Mouse (Mus musculus) limb, embryonic 14.5 days (tissue): ENCODE results near the gene Armc12. TPM values are rescaled to one million over a fixed set of nuclear protein-coding genes. Genes with fewer than 3 reads are reported as not detected.

Experiments
- ATAC-seq: fragments of 200-750 bp; cut with Nextera tagmentation; 2 replicates; pipeline ENCODE4 v1.8.0; 2017; ENCODE audit warnings: low read depth, moderate number of reproducible peaks, moderate TSS enrichment; ENCODE audit not compliant: low FRiP score
- DNase-seq: peaks from one replicate; pipeline ENCODE4 v3.0.0-alpha.2; 2015; ENCODE audit warnings: low spot score
- H3K27ac ChIP-seq: fragments of 300-500 bp; sonication (generic); replicated peaks from 2 replicates; pipeline ENCODE4 v1.5.1; 2014; ENCODE audit warnings: low read depth, mild to moderate bottlenecking, low read length, moderate library complexity, mixed read lengths
- H3K27me3 ChIP-seq: fragments of 300-500 bp; sonication (generic); 2 replicates; pipeline ENCODE4 v1.6.1; 2014; ENCODE audit warnings: low read length, mixed read lengths; ENCODE audit not compliant: control insufficient read depth, insufficient read depth
- H3K36me3 ChIP-seq: fragments of 300-500 bp; sonication (generic); 2 replicates; pipeline ENCODE4 v1.6.1; 2014; ENCODE audit warnings: mild to moderate bottlenecking, low read length, moderate library complexity, mixed read lengths; ENCODE audit not compliant: control insufficient read depth, insufficient read depth
- H3K4me1 ChIP-seq: fragments of 300-500 bp; sonication (generic); 2 replicates; pipeline ENCODE4 v1.6.1; 2014; ENCODE audit warnings: antibody characterized with exemption, low read length, mixed read lengths; ENCODE audit not compliant: control insufficient read depth, insufficient read depth
- H3K4me2 ChIP-seq: fragments of 300-500 bp; sonication (generic); replicated peaks from 2 replicates; pipeline ENCODE4 v1.6.1; 2014; ENCODE audit warnings: low read depth, mild to moderate bottlenecking, low read length, moderate library complexity; ENCODE audit not compliant: severe bottlenecking
- H3K4me3 ChIP-seq: fragments of 300-500 bp; sonication (generic); replicated peaks from 2 replicates; pipeline ENCODE4 v1.5.1; 2014; ENCODE audit warnings: low read length
- H3K9ac ChIP-seq: fragments of 300-500 bp; sonication (generic); 2 replicates; pipeline ENCODE4 v1.6.1; 2014; ENCODE audit warnings: mild to moderate bottlenecking, low read depth, low read length, moderate library complexity; ENCODE audit not compliant: severe bottlenecking
- H3K9me3 ChIP-seq: fragments of 300-500 bp; sonication (generic); 2 replicates; pipeline ENCODE4 v1.6.1; 2016; ENCODE audit warnings: low read length; ENCODE audit not compliant: control insufficient read depth
- POLR2A ChIP-seq: fragments of 200-500 bp; IDR thresholded peaks from 2 replicates; pipeline ENCODE4 v1.8.0; 2012; ENCODE audit warnings: inconsistent platforms, mild to moderate bottlenecking, moderate library complexity, borderline replicate concordance; ENCODE audit not compliant: insufficient read depth, insufficient read length; ENCODE audit errors: extremely low read depth
- WGBS: fragments of 180-500 bp; shearing (Covaris S2); extraction: QIAGEN DNeasy Blood & Tissue Kit; methylation state at CpG from one replicate; pipeline ENCODE4 v1.1.7; 2014; 5-methylcytosine and 5-hydroxymethylcytosine counted together
- polyA plus RNA-seq, 2 experiments: library from polyadenylated mRNA; depleted of rRNA in 1 of 2; stranded (reverse) in 1 of 2; unstranded in 1 of 2; fragments of >200 nt; fragmentation: Nextera tagmentation in 1 of 2; extraction: Ambion mirVana in 1 of 2; gene quantifications; 2 replicates each; pipeline versions ENCODE4 v1.2.1 to v1.2.3; 2012 to 2014

Armc12 gene
- polyA plus RNA-seq, 2 experiments, result 0.04 TPM; not detected in 1

DNA sequence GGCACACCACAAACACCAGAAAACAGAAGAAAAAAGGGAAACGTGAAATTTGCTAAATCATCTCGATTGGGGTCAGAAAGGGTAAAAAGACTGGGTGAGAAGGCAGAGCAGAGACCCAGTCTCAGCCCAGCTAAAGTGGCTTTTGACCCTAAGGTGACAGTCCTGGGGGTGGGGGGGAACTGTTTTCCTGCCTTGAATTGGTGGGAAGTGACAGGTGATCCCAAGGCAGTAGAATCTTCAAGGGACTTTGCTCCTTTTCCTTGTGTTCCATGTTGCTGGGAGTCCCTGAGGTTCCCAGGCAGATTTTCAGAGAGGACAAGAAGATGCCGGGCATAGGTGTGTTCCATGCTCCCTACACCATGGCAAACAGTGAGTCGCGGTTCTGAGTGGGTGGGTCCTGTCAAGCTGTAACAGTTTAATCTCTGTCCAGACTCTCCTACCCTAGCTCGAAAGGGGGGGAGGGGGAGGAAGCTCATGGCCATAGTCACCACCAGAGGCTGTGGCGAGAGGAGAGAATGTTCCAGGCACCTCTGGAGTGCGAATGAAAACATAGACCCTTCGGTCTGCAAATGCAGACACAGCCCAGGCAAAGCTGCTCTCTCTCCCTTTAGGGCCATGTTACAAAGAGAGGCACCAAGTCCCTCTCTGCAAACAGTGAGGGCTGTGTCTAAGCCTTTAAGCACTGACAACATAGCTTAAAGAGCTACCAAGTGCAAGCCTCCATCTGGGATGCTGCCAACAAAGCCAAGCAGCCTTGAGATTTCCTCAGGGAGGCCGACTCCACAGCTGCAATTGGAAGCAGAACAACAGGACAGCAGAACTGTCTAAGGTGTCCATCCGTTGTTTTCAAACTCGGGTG, 3.2 kb upstream of the Armc12 start:
- no peak for ATAC-seq
- H3K4me2 ChIP-seq, result peak overlapping the region; percentile 24; the same call in 1 of the 2 replicates
- H3K27me3 ChIP-seq, result no peaks in the 10 kb centered on the region
- H3K4me1 ChIP-seq, result peaks cover 11% of the 10 kb centered on the region
- peak; percentile 36 for DNase-seq
- H3K36me3 ChIP-seq, result no peaks in the 10 kb centered on the region
- no peak overlapping the region; the same call in 1 of the 2 replicates for H3K27ac ChIP-seq
- no peak for TF ChIP-seq POLR2A
- WGBS, result 35% methylated on average over 12 of the region's 12 CpGs
- H3K9me3 ChIP-seq, result no peaks in the 10 kb centered on the region
- H3K9ac ChIP-seq, result no peak overlapping the region
- no peak overlapping the region for H3K4me3 ChIP-seq

DNA sequence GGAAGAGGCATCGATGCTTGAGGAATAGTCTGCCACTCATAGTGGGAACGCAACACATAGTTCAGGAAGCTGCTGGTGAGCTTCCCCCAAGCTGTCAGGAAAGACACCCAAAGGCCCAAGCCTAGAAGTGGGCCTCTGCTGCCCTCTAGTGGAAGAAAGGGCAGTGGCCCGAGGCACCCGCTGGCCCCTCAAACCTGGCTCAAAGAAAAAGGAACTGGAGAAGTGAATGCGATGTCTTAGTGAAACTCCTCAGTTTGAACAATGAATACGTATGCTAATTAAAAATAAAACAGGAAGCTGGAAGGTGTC, 2.6 kb upstream of the Armc12 start:
- no peak for TF ChIP-seq POLR2A
- Histone ChIP-seq H3K4me1 (peaks cover 11% of the 10 kb centered on the region), H3K9ac (no peak overlapping the region), H3K4me3 (no peak overlapping the region), H3K9me3 (no peaks in the 10 kb centered on the region), H3K4me2 (peak overlapping the region; percentile 24; the same call in 1 of the 2 replicates), H3K27me3 (no peaks in the 10 kb centered on the region), H3K36me3 (no peaks in the 10 kb centered on the region), H3K27ac (no peak overlapping the region)
- ATAC-seq, result peak; percentile 68; the same call in 1 of the 2 replicates
- DNase-seq, result peak; percentile 85
- 0% methylated on average over 6 of the region's 6 CpGs for WGBS

DNA sequence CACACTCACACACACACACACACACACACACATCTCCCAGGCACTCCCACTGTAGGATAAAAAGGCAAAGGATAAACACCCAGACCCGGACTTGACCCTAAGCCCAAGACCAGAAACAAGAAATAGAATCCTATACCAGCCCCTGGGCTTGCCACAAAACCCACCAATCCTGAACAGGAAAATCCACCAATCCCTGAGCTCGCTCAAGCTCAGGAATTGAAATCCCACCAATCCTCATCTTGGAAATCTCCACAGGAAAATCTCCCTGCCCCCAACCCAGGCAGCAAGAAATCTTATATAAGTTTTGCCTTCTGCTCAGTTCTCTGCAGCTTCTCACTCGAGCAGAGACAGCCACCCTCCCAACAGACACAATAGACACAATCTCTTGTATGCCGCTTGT, 1.5 kb upstream of the Armc12 start:
- Histone ChIP-seq H3K36me3 (no peaks in the 10 kb centered on the region), H3K27ac (no peak overlapping the region), H3K27me3 (no peaks in the 10 kb centered on the region), H3K9me3 (no peaks in the 10 kb centered on the region), H3K4me3 (no peak overlapping the region), H3K4me1 (peaks cover 7% of the 10 kb centered on the region), H3K9ac (no peak overlapping the region), H3K4me2 (no peak overlapping the region)
- ATAC-seq (no peak), DNase-seq (no peak)
- WGBS, result 59% methylated on average over 4 of the region's 4 CpGs
- no peak for TF ChIP-seq POLR2A

DNA sequence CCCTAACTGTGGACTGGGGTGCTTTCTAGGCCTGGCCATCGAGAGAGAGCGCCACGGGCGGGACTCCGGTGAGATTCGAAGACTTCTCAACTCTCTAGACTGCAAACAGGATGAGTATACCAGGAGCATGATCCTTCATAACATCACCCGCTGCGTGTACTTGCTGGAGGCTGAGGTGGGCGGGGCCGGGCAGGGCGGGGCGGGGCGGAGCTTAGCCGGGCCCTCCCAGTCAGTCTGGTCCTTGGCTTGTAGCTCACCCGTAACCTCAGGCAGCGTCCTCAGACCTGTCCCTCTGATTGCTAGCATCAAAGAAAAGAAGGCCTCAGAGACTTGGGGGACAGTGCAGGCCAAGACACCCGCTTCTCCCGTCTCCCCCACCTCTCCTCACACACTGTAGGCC, 1.3 kb downstream of the Armc12 start:
- H3K9ac ChIP-seq, result no peak overlapping the region
- no peak overlapping the region for H3K4me2 ChIP-seq
- H3K27me3 ChIP-seq, result no peaks in the 10 kb centered on the region
- H3K4me3 ChIP-seq, result no peak overlapping the region
- no peaks in the 10 kb centered on the region for H3K9me3 ChIP-seq
- peaks cover 6% of the 10 kb centered on the region for H3K4me1 ChIP-seq
- no peak for ATAC-seq
- no peak for DNase-seq
- TF ChIP-seq POLR2A, result no peak
- no peaks in the 10 kb centered on the region for H3K36me3 ChIP-seq
- WGBS, result 15% methylated on average over 18 of the region's 18 CpGs
- no peak overlapping the region for H3K27ac ChIP-seq

- no peak for ATAC-seq
- H3K4me3 ChIP-seq, result no peak overlapping the region
- H3K27me3 ChIP-seq, result no peaks in the 10 kb centered on the region
- no peaks in the 10 kb centered on the region for H3K36me3 ChIP-seq
- TF ChIP-seq POLR2A, result no peak
- H3K9me3 ChIP-seq, result no peaks in the 10 kb centered on the region
- no peak overlapping the region for H3K4me2 ChIP-seq
- no peak for DNase-seq
- peaks cover 3% of the 10 kb centered on the region for H3K4me1 ChIP-seq
- WGBS, result 86% methylated on average over 7 of the region's 7 CpGs
- no peak overlapping the region for H3K27ac ChIP-seq
- no peak overlapping the region for H3K9ac ChIP-seq
These were observed 2.0 kb downstream of the Armc12 start for GRCm38 (mm10) chr17:28532557-28532956.
